Comparison of ENCODE assay signal across 9 mouse cellular contexts in genomic region chr1:136627591-136627990, GRCm38 (mm10). TPM values are rescaled to one million over a fixed set of nuclear protein-coding genes. Genes with fewer than 3 reads are reported as not detected.
DNase-seq lines count a peak whose midpoint lies in the region; ATAC-seq lines count a peak whose summit lies in the region.
"Had no signal": no experiment of that assay in that cellular context is flagged by ENCODE, and none has a peak within 500 bp of the region (broad histone marks: within the 10 kb centered on the region; RNA-seq: fewer than 3 reads in every experiment).

No protein-coding gene starts in this region.

- no peak overlapping the region for H3K4me3 ChIP-seq in lung, embryonic 15.5 days
- H3K4me3 ChIP-seq in forebrain, embryonic 16.5 days (replicated peaks; ENCODE audit: low read length): 0 out of 2 replicates have a peak overlapping the region, but pooled peaks have one; percentile 2
- H3K4me3 ChIP-seq in liver, embryonic 12.5 days: peak overlapping the region; percentile 13; the same call in 1 of the 2 replicates
- no peak overlapping the region for H3K4me3 ChIP-seq in stomach, embryonic 16.5 days (replicated peaks; ENCODE audit: low read length)

- H3K9ac ChIP-seq in lung, embryonic 15.5 days: no peak overlapping the region
- no peak overlapping the region for H3K9ac ChIP-seq in forebrain, embryonic 16.5 days (replicated peaks; ENCODE audit: low read depth, low read length)
- no peak overlapping the region for H3K9ac ChIP-seq in liver, embryonic 12.5 days
- H3K9ac ChIP-seq in stomach, embryonic 16.5 days (ENCODE audit: low read length): no peak overlapping the region

- peaks cover 36% of the 10 kb centered on the region for H3K4me1 ChIP-seq in lung, embryonic 15.5 days
- H3K4me1 ChIP-seq in forebrain, embryonic 16.5 days (replicated peaks; ENCODE audit: control insufficient read depth, insufficient read depth, low read length): peaks cover 32% of the 10 kb centered on the region
- H3K4me1 ChIP-seq in liver, embryonic 12.5 days: peaks cover 47% of the 10 kb centered on the region
- H3K4me1 ChIP-seq in stomach, embryonic 16.5 days (ENCODE audit: control insufficient read depth, insufficient read depth, low read length): peaks cover 25% of the 10 kb centered on the region

- peak overlapping the region; percentile 30 for H3K4me2 ChIP-seq in lung, embryonic 15.5 days
- peak overlapping the region; percentile 29 for H3K4me2 ChIP-seq in forebrain, embryonic 16.5 days (ENCODE audit: low read length)
- H3K4me2 ChIP-seq in liver, embryonic 12.5 days: peak overlapping the region; percentile 96
- H3K4me2 ChIP-seq in stomach, embryonic 16.5 days (ENCODE audit: low read depth, low read length): peak overlapping the region; percentile 43

- no peak for ATAC-seq in lung, embryonic 15.5 days (ENCODE audit: borderline replicate concordance, extremely low read depth, low FRiP score, low TSS enrichment)
- no peak for ATAC-seq in forebrain, embryonic 16.5 days
- ATAC-seq in liver, embryonic 12.5 days: no peak
- no peak for ATAC-seq in stomach, embryonic 16.5 days (ENCODE audit: insufficient read depth, low FRiP score)
- ATAC-seq: Patski had no signal

- peaks cover 20% of the 10 kb centered on the region for H3K36me3 ChIP-seq in lung, embryonic 15.5 days
- peaks cover 14% of the 10 kb centered on the region for H3K36me3 ChIP-seq in forebrain, embryonic 16.5 days (ENCODE audit: control insufficient read depth, insufficient read depth)
- H3K36me3 ChIP-seq in liver, embryonic 12.5 days: peaks cover 25% of the 10 kb centered on the region
- H3K36me3 ChIP-seq in stomach, embryonic 16.5 days (ENCODE audit: control insufficient read depth, insufficient read depth, low read length): peaks cover 7% of the 10 kb centered on the region; the same call in 1 of the 2 replicates

- no peak for DNase-seq in lung, postnatal 4 days
- no peak for DNase-seq in right cerebral cortex, postnatal 14 days
- DNase-seq in frontal cortex, adult 2 months (ENCODE audit: extremely low spot score in 1 of 2, low spot score in 1 of 2): no peak
- DNase-seq: lung, postnatal 36 days had no signal

- 72% methylated on average over 5 of the region's 5 CpGs for WGBS in lung, embryonic 15.5 days
- WGBS in forebrain, embryonic 16.5 days: 93% methylated on average over 5 of the region's 5 CpGs
- WGBS in liver, embryonic 12.5 days (ENCODE audit: insufficient replicate concordance): 75% methylated on average over 5 of the region's 5 CpGs
- 79% methylated on average over 5 of the region's 5 CpGs for WGBS in stomach, embryonic 16.5 days

- H3K9me3 ChIP-seq in lung, embryonic 15.5 days: no peaks in the 10 kb centered on the region
- H3K9me3 ChIP-seq in forebrain, embryonic 16.5 days (ENCODE audit: control insufficient read depth, low read length): no peaks in the 10 kb centered on the region
- H3K9me3 ChIP-seq in liver, embryonic 12.5 days (replicated peaks): no peaks in the 10 kb centered on the region
- H3K9me3 ChIP-seq in stomach, embryonic 16.5 days (replicated peaks; ENCODE audit: control insufficient read depth, low read length): no peaks in the 10 kb centered on the region

- H3K27ac ChIP-seq in lung, embryonic 15.5 days: no peak overlapping the region
- no peak overlapping the region for H3K27ac ChIP-seq in forebrain, embryonic 16.5 days (ENCODE audit: low read length)
- H3K27ac ChIP-seq in liver, embryonic 12.5 days: no peak overlapping the region
- H3K27ac ChIP-seq in stomach, embryonic 16.5 days (ENCODE audit: low read length): no peak overlapping the region

- H3K27me3 ChIP-seq in lung, embryonic 15.5 days: no peaks in the 10 kb centered on the region
- no peaks in the 10 kb centered on the region for H3K27me3 ChIP-seq in forebrain, embryonic 16.5 days (replicated peaks; ENCODE audit: control insufficient read depth, insufficient read depth, low read length)
- H3K27me3 ChIP-seq in liver, embryonic 12.5 days (replicated peaks): no peaks in the 10 kb centered on the region
- no peaks in the 10 kb centered on the region for H3K27me3 ChIP-seq in stomach, embryonic 16.5 days (ENCODE audit: control insufficient read depth, insufficient read depth, low read length)
- H3K27me3 ChIP-seq: Patski had no signal

RNA-seq across cellular contexts. Expression of gene Zfp281, which starts 2.9 kb away (rescaled TPM):
- 20.6 and 22.3 TPM in 2 replicates for polyA plus RNA-seq in lung, embryonic 15.5 days (2015; fragmentation: Nextera tagmentation; extraction: Ambion mirVana)
- 26.1 and 30.2 TPM in 2 replicates for polyA plus RNA-seq in forebrain, embryonic 16.5 days (2015; fragmentation: Nextera tagmentation; extraction: Ambion mirVana)
- 11.9 and 12.3 TPM in 2 replicates for polyA plus RNA-seq in liver, embryonic 12.5 days (2016; fragmentation: Nextera tagmentation; extraction: Ambion mirVana)
- polyA plus RNA-seq in stomach, embryonic 16.5 days (2015; fragmentation: Nextera tagmentation; extraction: Ambion mirVana): 11.9 and 13.6 TPM in 2 replicates
- 17.0 TPM in 2 replicates for polyA plus RNA-seq in frontal cortex, adult 2 months (2012; rRNA removed)

Comparison
In these comparisons a context has a peak if more than half of its experiments do, and no peak if none do; other contexts are left out.
1. H3K4me2 ChIP-seq: peak in every context shown above with its lines; median percentile 96 in liver, embryonic 12.5 days; 43 in stomach, embryonic 16.5 days; 30 in lung, embryonic 15.5 days; 29 in forebrain, embryonic 16.5 days.
2. H3K4me3 ChIP-seq: peak in forebrain, embryonic 16.5 days (single experiment) and liver, embryonic 12.5 days (single experiment); none in lung, embryonic 15.5 days (single experiment) and stomach, embryonic 16.5 days (single experiment).